Mouse (Mus musculus): Measurements from ENCODE around the gene Smok3c. TPM values are rescaled to one million over a fixed set of nuclear protein-coding genes. Genes with fewer than 3 reads are reported as not detected.
"Not testable (repeated sequence)": the region's sequence is repeated elsewhere in the genome, so short reads cannot be mapped to it uniquely, and the experiment has no call there.

The Smok3c gene
- not detected for total RNA-seq (2021)

DNA sequence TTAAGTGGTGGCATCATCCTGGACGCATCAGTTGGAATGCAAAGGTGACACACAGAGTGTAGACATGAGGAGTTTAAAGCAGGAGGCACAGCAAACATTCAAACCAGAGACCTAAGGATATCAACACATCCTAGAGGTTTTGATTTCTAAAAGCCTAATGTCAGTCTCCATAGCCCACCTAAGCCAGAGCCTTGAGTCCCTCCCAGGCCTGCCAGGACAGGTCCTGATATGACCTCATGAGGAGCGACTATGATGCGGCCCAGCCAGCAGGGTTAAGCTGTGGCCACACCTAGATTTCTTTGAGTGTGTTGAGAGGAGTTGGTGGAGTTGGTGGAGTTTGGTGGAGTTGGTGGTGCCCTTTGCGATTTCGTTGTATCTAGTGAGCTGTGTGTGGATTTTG, at the start of gene Smok3c:
Gene Smok3c (plus strand): TSS at position 301 of the 400 bp plus-strand sequence.
- intact Hi-C loops (cut with DNase I); DNase-seq: not testable (repeated sequence)

- DNase-seq = no peak
- intact Hi-C loops (cut with DNase I) = no loop called here
These were observed 43.6 kb upstream of the Smok3c start for GRCm38 (mm10) chr5:138009437-138009836.

DNA sequence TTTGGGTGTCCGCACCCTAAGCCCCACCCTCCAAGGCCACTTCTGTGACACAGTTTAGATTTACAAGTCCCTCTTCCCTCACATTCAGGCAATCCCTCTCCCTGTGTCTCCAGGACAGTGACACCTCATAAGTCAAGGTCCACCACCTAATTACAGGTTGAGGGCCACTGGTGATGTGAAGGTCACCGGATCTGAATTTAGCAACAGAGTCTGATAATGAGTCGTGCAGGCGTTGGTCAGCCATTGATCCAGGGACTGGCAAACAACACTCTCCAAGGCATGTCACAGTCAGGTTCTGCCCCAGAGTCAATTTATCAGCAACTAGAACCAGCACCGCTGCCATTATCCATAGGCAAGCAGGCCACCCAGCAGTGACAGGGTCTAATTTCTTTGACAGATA, 40.6 kb upstream of the Smok3c start:
- intact Hi-C loops (cut with DNase I) = no loop called here
- DNase-seq = no peak

GRCm38 (mm10) chr5:138016530-138016929, 36.5 kb upstream of the Smok3c start:
- intact Hi-C loops (cut with DNase I) = no loop called here
- DNase-seq = no peak

DNA sequence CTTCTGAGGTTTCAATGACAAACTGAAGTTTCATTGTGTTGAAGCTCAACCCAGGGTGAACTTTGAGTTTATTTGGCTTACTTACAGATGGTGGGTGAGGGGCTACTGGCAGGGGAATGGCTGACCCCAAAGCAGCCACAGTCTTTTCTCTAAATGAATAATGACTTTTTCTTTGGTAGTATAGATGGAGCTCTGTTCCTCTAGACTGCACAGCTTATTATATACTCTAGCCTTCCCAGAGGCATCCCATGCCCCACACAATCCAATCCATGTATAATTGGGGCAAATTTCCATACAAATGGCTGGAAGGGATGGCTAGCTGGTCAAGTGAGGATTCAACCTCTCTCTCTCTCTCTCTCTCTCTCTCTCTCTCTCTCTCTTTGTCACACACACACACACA, 36.0 kb upstream of the Smok3c start:
- no peak for DNase-seq
- intact Hi-C loops (cut with DNase I) = no loop called here

- DNase-seq; intact Hi-C loops (cut with DNase I): not testable (repeated sequence)
These were observed 33.4 kb upstream of the Smok3c start for GRCm38 (mm10) chr5:138019577-138019976.

GRCm38 (mm10) chr5:138020961-138021479, 32.0 kb upstream of the Smok3c start, which contains the start of the genes Smok3a and Smok3b:
TSS of gene Smok3a (plus strand) at chr5:138021261.
TSS of gene Smok3b (plus strand) at chr5:138021429.
- intact Hi-C loops (cut with DNase I); DNase-seq: not testable (repeated sequence)

DNA sequence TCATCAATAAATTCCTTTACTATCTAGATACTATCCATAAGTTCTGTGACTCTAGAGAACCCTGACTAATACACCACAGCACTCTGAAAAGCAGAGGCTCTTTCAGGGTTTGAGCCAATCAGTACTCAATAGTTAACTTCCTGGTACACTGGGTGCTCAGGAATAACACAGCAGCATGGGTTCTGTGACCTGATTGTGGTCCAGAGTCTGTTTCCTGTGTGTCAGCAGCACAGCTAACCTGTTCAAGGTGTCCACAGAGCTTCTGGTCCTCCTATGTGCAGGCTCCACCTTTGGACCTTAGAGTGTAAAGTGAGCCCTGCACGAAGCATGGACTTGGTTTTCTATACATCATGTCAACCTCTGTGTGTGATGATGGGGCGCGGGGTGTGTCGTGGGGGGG, 20.8 kb downstream of the Smok3c start:
- intact Hi-C loops (cut with DNase I) = no loop called here
- no peak for DNase-seq

DNA sequence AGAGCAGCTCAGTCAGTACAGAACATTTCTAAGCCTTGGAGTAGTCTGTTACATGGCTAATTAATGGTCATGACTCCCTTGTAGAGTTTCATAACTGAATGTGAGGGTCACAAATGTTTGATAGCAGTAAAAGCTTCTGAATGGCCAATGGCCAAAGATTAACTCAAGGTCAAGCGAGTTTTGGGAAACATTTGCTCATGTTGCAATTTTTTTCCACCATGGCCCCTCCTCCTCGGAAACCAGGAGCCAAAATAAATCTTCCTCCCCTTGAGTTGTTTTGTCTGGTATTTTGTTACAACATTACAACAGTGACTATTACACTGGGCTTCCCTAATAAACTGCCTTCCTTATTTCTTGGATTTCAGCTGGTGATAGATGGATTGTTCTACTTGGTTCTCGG, 22.7 kb downstream of the Smok3c start:
- intact Hi-C loops (cut with DNase I) = no loop called here
- DNase-seq = no peak

DNA sequence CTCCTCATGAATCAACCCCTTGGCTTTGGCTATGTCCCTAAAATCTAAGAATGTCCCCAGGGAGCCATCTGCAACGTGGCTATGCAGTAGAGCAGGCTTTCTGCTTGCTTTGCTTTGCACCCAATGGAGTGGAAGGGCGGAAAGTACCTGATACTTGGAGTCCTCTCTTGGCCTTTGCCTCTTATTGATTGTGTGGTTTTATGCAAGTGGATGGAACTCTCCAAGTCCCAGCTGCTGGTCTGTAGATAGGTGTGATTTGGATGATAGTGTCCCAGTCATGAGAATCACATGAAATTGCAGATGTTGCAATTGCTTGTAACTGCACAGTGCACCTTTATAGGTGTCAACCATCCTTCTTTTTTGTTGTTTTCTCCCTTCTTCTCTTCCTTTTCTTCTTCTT, 23.2 kb downstream of the Smok3c start:
- DNase-seq = no peak
- intact Hi-C loops (cut with DNase I) = no loop called here

GRCm38 (mm10) chr5:138080456-138080855, 27.5 kb downstream of the Smok3c start:
- intact Hi-C loops (cut with DNase I) = no loop called here
- no peak for DNase-seq

DNA sequence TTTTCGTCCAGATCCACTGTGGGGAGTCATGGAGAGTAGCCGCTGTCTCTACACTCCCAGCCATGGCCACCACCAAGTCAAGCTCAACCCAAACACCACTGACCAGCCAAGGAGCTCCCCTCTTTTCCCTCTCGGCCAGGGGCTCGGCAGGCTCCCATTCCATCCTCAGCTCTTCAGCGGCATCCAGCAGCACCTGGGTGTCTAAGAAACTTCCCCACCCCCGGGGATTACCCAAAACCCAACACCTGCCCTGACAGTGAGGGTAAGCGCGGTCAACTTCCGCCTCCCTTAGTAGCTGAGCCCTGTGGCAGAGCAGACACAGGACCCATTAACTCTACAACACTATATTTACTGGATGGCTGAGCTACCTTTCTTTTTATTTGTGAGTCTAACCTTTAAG, 28.5 kb downstream of the Smok3c start:
- intact Hi-C loops (cut with DNase I) = no loop called here
- no peak for DNase-seq

- DNase-seq = no peak
- intact Hi-C loops (cut with DNase I) = no loop called here
These were observed 30.4 kb downstream of the Smok3c start for GRCm38 (mm10) chr5:138083318-138083900.

- no peak for DNase-seq
- intact Hi-C loops (cut with DNase I) = loop anchor here (2.0 kb wide), 1 partner anchor 33 kb away; the partner anchor contains the start of gene Zscan21
These were observed 30.9 kb downstream of the Smok3c start for GRCm38 (mm10) chr5:138083936-138084335.

GRCm38 (mm10) chr5:138084507-138084906, 31.5 kb downstream of the Smok3c start:
- intact Hi-C loops (cut with DNase I) = loop anchor here (2.0 kb wide), 1 partner anchor 32 kb away; the partner anchor contains the start of gene Zscan21
- DNase-seq = peak in 1 of 2 experiments; percentile 15

- peak; percentile 83 to 90 for DNase-seq
- intact Hi-C loops (cut with DNase I) = loop anchor here (2.0 to 5.0 kb wide), 2 partner anchors 32 to 67 kb away; partner anchors contain the start of gene Zscan21
These were observed 32.0 kb downstream of the Smok3c start, which contains the start of gene Zkscan1 for GRCm38 (mm10) chr5:138084996-138085395. TSS of gene Zkscan1 (plus strand) at chr5:138085084.

- intact Hi-C loops (cut with DNase I) = loop anchor here (2.0 to 5.0 kb wide), 2 partner anchors 31 to 67 kb away; partner anchors contain the start of gene Zscan21
- peak; percentile 21 to 40 for DNase-seq
These were observed 32.5 kb downstream of the Smok3c start for GRCm38 (mm10) chr5:138085421-138085911.

DNA sequence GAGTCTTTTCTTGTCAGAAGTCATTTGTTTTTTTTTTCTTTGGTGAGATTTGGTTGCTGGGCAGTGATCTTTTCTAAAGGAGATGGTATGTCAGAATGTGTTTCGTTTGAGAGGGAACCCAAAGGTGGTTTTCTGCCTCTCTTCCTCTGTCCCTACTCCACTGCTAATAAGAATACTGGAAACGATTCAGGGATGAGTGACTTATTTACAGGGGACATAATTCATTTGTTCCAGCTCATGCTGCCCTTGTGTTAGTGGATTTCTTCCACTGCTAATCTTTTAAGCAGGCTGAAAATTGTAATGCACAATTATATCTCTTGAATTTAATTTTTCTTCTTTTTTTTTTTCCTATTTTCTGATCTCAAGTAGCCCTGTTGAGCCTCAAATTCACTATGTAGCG, 33.8 kb downstream of the Smok3c start:
- no peak for DNase-seq
- intact Hi-C loops (cut with DNase I) = loop anchor here (5.0 kb wide), 1 partner anchor 65 kb away; no protein-coding TSS in a partner anchor

DNA sequence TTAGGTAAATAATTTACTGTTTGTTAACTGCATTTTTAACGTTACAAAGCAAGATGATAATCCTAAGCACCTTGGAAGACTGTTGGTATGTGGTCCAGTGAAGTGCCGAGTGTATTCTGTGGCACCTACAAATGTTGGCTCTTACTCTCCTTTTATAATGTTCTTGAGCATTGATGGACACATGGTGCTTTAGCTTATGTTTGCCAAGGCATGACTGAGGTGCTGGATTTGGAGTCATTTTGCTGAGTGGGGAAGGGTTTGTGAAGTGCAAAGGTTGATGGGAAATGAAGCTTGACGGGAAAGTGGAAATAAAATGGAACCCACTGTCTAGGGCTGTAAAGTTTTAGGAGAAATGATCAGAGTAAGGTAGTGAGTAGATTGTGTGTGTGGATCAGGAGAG, 35.4 kb downstream of the Smok3c start:
- no peak for DNase-seq
- intact Hi-C loops (cut with DNase I) = loop anchor here (5.0 kb wide), 1 partner anchor 64 kb away; no protein-coding TSS in a partner anchor

- DNase-seq = no peak
- intact Hi-C loops (cut with DNase I) = loop anchor here (5.0 kb wide), 1 partner anchor 63 kb away; no protein-coding TSS in a partner anchor
These were observed 36.1 kb downstream of the Smok3c start for GRCm38 (mm10) chr5:138089108-138089551.

GRCm38 (mm10) chr5:138090271-138090670, 37.3 kb downstream of the Smok3c start:
- intact Hi-C loops (cut with DNase I) = no loop called here
- peak; percentile 5 to 17 for DNase-seq

DNA sequence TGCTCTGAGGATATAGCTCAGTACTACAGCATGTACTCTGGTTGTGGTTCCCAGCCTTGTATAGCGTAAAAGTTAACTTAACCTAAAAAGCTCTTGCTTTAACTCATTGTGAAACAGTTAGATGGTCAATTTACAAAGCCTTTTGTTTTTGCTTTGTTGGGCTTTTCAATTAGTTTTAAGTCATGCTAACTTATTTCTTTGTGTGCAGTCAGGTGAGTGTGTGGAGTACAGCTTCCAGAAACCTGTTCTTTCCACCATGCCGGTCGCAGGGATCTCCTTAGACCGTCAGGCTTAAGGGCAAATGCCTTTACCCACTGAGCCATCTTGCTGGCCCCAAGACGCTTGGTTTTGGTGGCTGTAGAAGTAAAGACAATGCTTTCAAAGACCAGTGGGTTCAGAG, 37.7 kb downstream of the Smok3c start:
- no peak for DNase-seq
- intact Hi-C loops (cut with DNase I) = no loop called here
